Mouse (Mus musculus) spleen, adult 2 months (tissue): Measurements from ENCODE around the gene Atp5s.

Experiments used
- CTCF ChIP-seq: fragments of 200-500 bp; IDR thresholded peaks from 2 replicates; pipeline ENCODE4 v1.5.1; 2011; ENCODE audit warnings: mild to moderate bottlenecking, inconsistent platforms; ENCODE audit not compliant: insufficient read depth, insufficient read length, insufficient replicate concordance; ENCODE audit errors: extremely low read depth
- POLR2A ChIP-seq: fragments of 200-500 bp; IDR thresholded peaks from 2 replicates; pipeline ENCODE4 v1.6.1; 2011; ENCODE audit warnings: low read depth, low read length, inconsistent platforms

- TF ChIP-seq CTCF (no peak), POLR2A (no peak)
Measured at GRCm38 (mm10) chr12:69760743-69761406, 36.1 kb downstream of the Atp5s start.
